Mouse (Mus musculus): ENCODE measurements at regions not wholly inside any gene's neighbourhood (a gene's known extent, or its start where the extent isn't known, plus 50 kb on each side); places are given as distances from the start of the nearest gene placed in this dataset.

DNA sequence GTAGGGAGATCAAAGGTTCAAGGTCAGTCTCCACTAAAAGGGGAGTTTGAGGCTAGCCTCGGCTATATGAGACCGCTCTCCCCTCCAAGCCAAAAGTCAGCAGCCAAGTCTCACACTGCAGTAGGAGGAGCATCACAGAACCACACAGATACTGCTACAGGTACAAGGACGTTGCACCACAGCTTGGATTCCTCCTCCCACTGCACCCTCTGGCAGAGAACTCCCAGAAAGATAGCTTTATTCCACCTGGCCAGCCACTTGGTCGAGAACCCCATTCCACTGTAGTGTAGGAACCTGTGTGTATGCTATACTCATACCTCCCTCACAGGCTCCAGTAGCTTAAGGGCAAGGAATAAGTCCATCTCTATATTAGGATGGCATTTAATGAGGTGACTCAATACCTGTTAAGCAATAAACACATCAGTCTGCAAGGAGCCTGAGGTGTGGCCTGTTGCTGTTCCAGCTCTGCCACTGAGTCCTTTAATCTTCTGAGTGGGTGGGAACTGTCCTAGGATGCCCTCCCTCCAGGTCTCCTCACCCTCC lies 254.0 kb downstream of the Sox4 start:
- no peak for DNase-seq (ENCODE audit: low spot score in 2 of 2)

GRCm38 (mm10) chr13:28697796-28698678 lies 255.5 kb downstream of the Sox4 start:
- no peak for DNase-seq (ENCODE audit: low spot score in 2 of 2)

- DNase-seq (ENCODE audit: low spot score in 2 of 2) = no peak
These were observed 260.4 kb downstream of the Sox4 start for GRCm38 (mm10) chr13:28693078-28693477.

DNA sequence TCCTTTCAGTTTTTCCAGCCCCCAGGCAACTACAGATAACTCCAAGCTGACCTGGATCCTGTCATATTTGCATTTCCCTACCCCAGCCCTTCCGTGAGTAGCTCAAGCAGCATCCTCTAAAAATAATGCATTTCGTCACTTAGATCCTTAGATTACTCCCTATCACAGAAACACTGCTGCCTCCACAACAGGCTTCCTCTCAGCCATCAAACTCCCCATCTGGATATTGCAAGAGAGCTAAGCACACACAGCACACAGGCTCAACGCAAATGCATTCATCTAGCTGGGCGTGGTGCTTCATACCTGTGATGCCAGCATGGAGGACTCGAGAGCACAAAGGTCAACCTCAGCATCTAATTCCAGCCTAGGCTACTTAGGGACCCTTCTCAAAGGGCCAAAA lies 260.9 kb downstream of the Sox4 start:
- peak in 1 of 2 experiments; percentile 16 for DNase-seq (ENCODE audit: low spot score in 2 of 2)

- DNase-seq (ENCODE audit: low spot score in 2 of 2) = no peak
These were observed 262.9 kb downstream of the Sox4 start for GRCm38 (mm10) chr13:28690511-28691160.

- no peak for DNase-seq (ENCODE audit: low spot score in 2 of 2)
These were observed 265.7 kb downstream of the Sox4 start for GRCm38 (mm10) chr13:28687838-28688237.

DNA sequence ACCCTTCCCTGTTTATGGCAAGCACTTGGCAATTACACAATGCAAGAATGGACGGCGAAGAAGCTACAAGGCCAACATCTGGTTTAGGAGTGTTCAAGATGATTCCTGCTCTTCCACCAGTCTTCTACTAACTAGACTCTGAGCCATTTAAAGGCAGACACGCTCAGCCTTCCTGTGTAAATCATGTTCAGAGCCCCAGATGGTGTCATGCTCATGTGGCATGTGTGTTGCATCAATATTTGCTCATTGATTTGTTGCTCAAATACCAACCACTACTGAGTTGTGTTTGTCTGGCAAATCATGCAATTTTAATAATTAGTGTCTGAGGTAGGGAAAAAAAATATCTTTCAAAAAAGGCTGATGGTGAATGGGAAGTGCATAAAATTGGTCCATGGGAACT lies 269.2 kb downstream of the Sox4 start:
- no peak for DNase-seq (ENCODE audit: low spot score in 2 of 2)

- no peak for DNase-seq (ENCODE audit: low spot score in 2 of 2)
These were observed 273.2 kb downstream of the Sox4 start for GRCm38 (mm10) chr13:28680266-28680665.

DNA sequence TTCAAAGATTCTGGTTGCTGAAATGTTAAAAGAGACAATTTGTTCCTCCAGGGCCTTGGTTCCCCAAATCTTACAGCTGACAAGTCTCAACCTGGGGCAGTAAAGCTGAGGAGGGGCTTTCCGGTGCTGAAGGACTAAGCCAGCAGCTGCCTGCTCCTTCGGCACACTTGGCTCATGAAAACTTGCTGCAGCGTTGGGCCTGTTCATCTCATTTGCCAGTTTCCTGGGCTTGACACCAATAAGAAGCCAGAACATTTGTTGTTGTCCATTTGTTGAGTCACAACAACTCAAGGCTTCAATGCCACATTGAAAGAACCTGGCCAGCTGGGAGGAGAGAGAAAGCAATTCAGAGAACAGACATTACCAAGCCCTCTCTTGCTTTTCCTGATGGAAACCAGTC lies 279.9 kb downstream of the Sox4 start:
- no peak for DNase-seq (ENCODE audit: low spot score in 2 of 2)

GRCm38 (mm10) chr13:28671543-28671942 lies 282.0 kb downstream of the Sox4 start:
- no peak for DNase-seq (ENCODE audit: low spot score in 2 of 2)

GRCm38 (mm10) chr13:28669832-28670585 lies 283.5 kb downstream of the Sox4 start:
- no peak for DNase-seq (ENCODE audit: low spot score in 2 of 2)

DNA sequence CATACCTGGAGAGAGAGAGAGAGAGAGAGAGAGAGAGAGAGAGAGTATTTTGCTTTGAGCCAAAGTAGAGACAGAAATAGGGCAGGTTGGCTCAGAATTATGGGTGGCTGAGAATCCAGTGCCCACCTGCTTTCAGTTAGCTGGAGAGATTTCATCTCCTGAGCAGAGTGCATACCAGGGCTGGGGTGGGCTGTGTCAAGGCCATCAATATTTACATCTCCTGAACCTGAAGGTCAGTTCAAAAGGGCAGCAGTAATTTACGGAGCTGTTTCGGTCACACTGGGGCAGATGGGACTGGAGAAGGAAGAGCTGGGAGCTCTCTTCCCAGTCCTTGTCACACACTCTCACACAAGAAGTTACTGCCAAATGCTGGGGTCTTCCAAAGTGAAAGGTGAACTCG lies 286.7 kb downstream of the Sox4 start:
- DNase-seq (ENCODE audit: low spot score in 2 of 2) = no peak

GRCm38 (mm10) chr13:28665150-28665549 lies 288.4 kb downstream of the Sox4 start:
- DNase-seq (ENCODE audit: low spot score in 2 of 2) = no peak

GRCm38 (mm10) chr13:28664698-28665097 lies 288.8 kb downstream of the Sox4 start:
- no peak for DNase-seq (ENCODE audit: low spot score in 2 of 2)

GRCm38 (mm10) chr13:28663950-28664681 lies 289.4 kb downstream of the Sox4 start:
- DNase-seq (ENCODE audit: low spot score in 2 of 2) = no peak

DNA sequence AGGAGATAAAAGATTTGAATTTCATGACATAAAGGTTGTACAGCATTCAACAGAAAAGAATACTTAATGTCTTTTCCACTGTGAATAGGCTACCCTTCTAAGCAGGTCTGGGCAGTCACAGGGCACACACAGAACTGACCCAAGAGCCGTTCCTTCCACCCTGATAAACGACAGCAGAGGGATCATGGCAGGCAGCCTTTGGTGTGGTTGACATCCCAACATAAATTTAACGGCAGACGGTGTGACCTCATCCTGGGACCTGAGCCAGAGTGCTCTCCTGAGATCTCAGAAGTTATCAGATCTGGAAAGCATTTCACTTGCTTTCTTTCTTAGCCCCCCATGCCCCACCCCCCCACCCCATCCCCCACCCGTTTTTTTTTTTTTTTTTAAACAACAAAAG lies 290.1 kb downstream of the Sox4 start:
- DNase-seq (ENCODE audit: low spot score in 2 of 2) = no peak

DNA sequence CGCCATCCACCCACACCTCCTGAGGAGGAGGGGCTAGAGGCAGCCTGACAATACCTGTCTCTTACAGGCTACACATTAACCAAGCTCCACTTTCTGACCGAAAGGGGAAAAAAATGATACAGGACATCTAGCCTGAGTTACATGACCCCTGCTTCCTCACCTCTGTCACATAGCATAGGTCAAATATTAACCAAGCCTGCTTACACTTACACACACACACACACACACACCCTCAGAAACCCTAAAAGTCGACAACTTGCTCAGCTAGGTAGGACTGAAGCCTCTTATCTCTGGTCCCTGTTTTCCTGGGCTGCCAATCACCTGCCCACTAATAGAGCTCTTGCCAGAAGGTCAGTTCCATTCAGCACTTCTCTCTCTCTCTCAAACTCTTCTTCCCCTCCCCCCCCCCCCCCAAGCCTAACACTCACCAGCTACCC lies 291.2 kb downstream of the Sox4 start:
- no peak for DNase-seq (ENCODE audit: low spot score in 2 of 2)

DNA sequence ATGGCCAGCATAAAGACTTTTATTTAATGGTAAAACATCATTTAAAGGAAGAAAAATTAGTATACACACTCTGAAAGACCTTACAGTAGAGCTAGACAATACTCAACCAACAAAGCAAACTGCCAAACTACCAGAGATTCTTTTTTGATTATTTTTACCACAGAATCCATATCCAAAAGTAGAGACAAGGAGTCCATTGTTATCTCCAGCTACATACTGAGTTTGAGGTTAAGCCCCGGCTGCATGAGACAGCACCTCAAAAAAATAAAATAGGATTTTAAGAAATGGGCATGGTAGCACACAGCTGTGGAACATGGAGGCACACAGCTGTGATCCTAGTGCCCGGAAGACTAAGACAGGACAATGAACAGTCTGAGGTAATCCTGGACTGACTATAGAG lies 293.4 kb downstream of the Sox4 start:
- DNase-seq (ENCODE audit: low spot score in 2 of 2) = no peak

- DNase-seq (ENCODE audit: low spot score in 2 of 2) = no peak
These were observed 294.9 kb downstream of the Sox4 start for GRCm38 (mm10) chr13:28658652-28659051.

DNA sequence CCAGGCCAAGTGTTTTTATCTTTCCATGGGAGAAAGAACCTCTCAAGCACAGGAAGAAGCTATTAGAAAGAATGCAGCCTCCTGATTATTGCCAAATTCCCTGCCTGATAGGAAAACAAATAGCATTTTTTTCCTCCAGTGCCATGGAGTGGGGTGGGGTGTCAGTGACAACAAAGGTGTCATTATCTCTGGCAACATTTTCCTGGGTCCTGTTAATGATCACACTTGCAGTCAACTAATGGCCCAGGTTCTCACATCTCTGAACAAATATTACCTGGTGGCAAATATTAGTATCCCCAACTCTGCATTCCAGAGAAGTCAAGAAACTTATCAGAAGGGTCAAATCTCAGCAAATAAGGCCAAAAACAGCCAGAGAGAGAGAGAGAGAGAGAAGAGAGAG lies 298.6 kb downstream of the Sox4 start:
- DNase-seq (ENCODE audit: low spot score in 2 of 2) = no peak

- no peak for DNase-seq (ENCODE audit: low spot score in 2 of 2)
These were observed 300.2 kb downstream of the Sox4 start for GRCm38 (mm10) chr13:28653362-28653761.
